Mouse (Mus musculus) limb, embryonic 15.5 days (tissue): ENCODE results near the gene Gm3373. TPM values are rescaled to one million over a fixed set of nuclear protein-coding genes. Genes with fewer than 3 reads are reported as not detected.
"Not testable (repeated sequence)": the region's sequence is repeated elsewhere in the genome, so short reads cannot be mapped to it uniquely, and the experiment has no call there.

Experiments
- ATAC-seq: fragments of 200-750 bp; cut with Nextera tagmentation; 2 replicates; pipeline ENCODE4 v1.8.0; 2017; ENCODE audit warnings: low read depth, moderate TSS enrichment; ENCODE audit not compliant: insufficient number of reproducible peaks, low FRiP score, low TSS enrichment
- H3K27ac ChIP-seq: fragments of 300-500 bp; sonication (generic); 2 replicates; pipeline ENCODE4 v1.5.1; 2015; ENCODE audit warnings: moderate library complexity, mild to moderate bottlenecking, inconsistent platforms
- H3K27me3 ChIP-seq: fragments of 300-500 bp; sonication (generic); 2 replicates; pipeline ENCODE4 v1.6.1; 2015; ENCODE audit warnings: inconsistent platforms
- H3K36me3 ChIP-seq: fragments of 300-500 bp; sonication (generic); 2 replicates; pipeline ENCODE4 v1.6.1; 2015; ENCODE audit warnings: inconsistent platforms
- H3K4me1 ChIP-seq: fragments of 300-500 bp; sonication (generic); 2 replicates; pipeline ENCODE4 v1.6.1; 2015; ENCODE audit warnings: inconsistent platforms
- H3K4me2 ChIP-seq: fragments of 300-500 bp; sonication (generic); 2 replicates; pipeline ENCODE4 v1.6.1; 2015; ENCODE audit warnings: mild to moderate bottlenecking, inconsistent platforms
- H3K4me3 ChIP-seq: fragments of 300-500 bp; sonication (generic); 2 replicates; pipeline ENCODE4 v1.5.1; 2015; ENCODE audit warnings: mild to moderate bottlenecking, inconsistent platforms
- H3K9ac ChIP-seq: fragments of 300-500 bp; sonication (generic); 2 replicates; pipeline ENCODE4 v1.6.1; 2015; ENCODE audit warnings: inconsistent platforms
- H3K9me3 ChIP-seq: fragments of 300-500 bp; sonication (generic); 2 replicates; pipeline ENCODE4 v1.6.1; 2016; ENCODE audit warnings: inconsistent platforms
- WGBS: fragments of 180-500 bp; shearing (Covaris S2); methylation state at CpG from one replicate; pipeline ENCODE4 v1.1.7; 2015; 5-methylcytosine and 5-hydroxymethylcytosine counted together
- polyA plus RNA-seq: library from polyadenylated mRNA; unstranded; fragments of >200 nt; fragmentation: Nextera tagmentation; extraction: Ambion mirVana; gene quantifications from 2 replicates; pipeline ENCODE4 v1.2.1, GENCODE M21; 2015

Gm3373 gene
- polyA plus RNA-seq = 0.19 and 0.46 TPM in 2 replicates

- not testable (repeated sequence) for H3K9me3 ChIP-seq, H3K4me2 ChIP-seq, H3K27ac ChIP-seq, H3K36me3 ChIP-seq, ATAC-seq, H3K9ac ChIP-seq, H3K4me1 ChIP-seq, H3K27me3 ChIP-seq, H3K4me3 ChIP-seq
- no CpG with 5 or more reads among the region's 37 CpGs for whole genome bisulfite sequencing
Observed at GRCm38 (mm10) chr14:5741477-5741876, at the start of gene Gm3373. TSS of gene Gm3373 (minus strand) at chr14:5741577.

- not testable (repeated sequence) for H3K9me3 ChIP-seq, H3K4me2 ChIP-seq, ATAC-seq, H3K9ac ChIP-seq, H3K27me3 ChIP-seq, H3K4me3 ChIP-seq, H3K27ac ChIP-seq, H3K36me3 ChIP-seq, H3K4me1 ChIP-seq
- no CpG with 5 or more reads among the region's 2 CpGs for WGBS
Observed at GRCm38 (mm10) chr14:5687357-5687756, 54.0 kb downstream of the Gm3373 start, which contains the start of gene Gm9603. TSS of gene Gm9603 (minus strand) at chr14:5687457.

Other genes starting within 250 kb of the Gm3373 start
- 0.49 and 0.60 TPM in 2 replicates for gene Gm3488, start 239.9 kb downstream of the Gm3373 start, polyA plus RNA-seq
- gene Gm3532, start 203.1 kb downstream of the Gm3373 start, polyA plus RNA-seq = not detected in 2 replicates
- gene Gm8265, start 108.5 kb downstream of the Gm3373 start, polyA plus RNA-seq = not detected in 2 replicates
- not detected in 2 replicates for gene Gm9603, start 54.1 kb downstream of the Gm3373 start, polyA plus RNA-seq
- gene Gm3383, start 66.4 kb upstream of the Gm3373 start, polyA plus RNA-seq = 0.47 and 0.61 TPM in 2 replicates
- gene Gm3424, start 88.8 kb upstream of the Gm3373 start, polyA plus RNA-seq = not detected in 2 replicates
- 0.29 and 0.37 TPM in 2 replicates for gene Gm8237, start 138.8 kb upstream of the Gm3373 start, polyA plus RNA-seq
- gene Gm3248, start 220.2 kb upstream of the Gm3373 start, polyA plus RNA-seq = 0.29 and 0.35 TPM in 2 replicates
- gene Gm3453, start 237.6 kb upstream of the Gm3373 start, polyA plus RNA-seq = not detected in 2 replicates